Mouse (Mus musculus): ENCODE measurements around the gene Ephb3.
"Not testable (repeated sequence)": the region's sequence is repeated elsewhere in the genome, so short reads cannot be mapped to it uniquely, and the experiment has no call there.

Ephb3 gene

DNA sequence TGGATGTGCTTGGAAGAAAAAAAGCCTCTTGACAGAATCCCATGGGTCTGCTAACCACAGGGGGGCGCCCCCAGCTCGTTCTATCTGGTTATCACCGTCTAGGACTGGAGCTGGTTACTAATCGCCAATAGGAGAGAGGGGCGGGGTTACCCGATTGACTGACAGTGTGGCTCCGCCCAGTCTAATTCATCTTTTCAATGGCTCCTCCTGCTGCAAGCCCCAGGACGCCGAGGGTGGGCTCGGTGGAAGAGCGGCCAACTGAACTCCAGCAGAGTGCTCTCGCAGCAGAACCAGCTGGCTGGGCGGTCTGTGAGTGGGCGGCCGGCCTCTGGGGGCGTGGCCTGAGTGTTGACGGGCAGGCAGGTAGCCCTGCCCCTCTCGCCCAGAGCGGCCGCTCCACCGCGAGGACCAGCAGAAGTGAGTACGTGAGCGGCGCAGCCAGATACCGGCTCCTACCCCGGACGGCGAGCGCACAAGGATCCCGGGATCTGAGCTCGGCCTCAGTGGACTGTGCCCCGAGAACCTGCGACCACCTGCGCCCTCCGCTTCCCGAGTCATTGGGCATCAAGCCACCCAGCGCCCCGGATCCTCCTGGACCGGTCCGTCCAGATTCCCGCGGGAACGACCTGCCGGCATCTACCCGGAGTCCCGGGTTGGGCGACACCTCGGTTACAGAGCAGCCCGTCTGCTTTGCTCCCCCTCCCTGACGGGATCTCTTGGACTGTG, at the start of gene Ephb3:
Ephb3 (plus strand) TSS at position 389 of the 726 bp plus-strand sequence.
- DNase-seq: peak; percentile 86

DNA sequence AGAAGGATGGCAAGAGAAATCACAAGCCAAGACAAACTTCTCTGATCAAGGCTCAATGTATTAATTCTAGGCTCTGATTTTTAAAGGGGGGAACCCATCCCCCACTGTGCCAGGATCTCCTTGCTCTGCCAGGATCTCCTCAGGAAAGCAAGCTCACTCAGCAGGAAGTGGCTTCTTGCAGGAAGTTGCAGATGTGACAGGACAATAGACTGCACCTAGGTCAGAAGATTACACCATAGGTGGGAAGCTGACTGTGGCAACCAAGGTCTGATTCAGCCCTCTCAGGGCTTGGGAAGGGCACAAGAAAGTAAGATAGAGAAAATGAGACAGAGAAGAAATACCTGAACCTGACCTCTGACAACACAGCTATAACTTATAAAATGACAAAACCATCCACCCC, 48.3 kb upstream of the Ephb3 start:
- DNase-seq: not testable (repeated sequence)

DNA sequence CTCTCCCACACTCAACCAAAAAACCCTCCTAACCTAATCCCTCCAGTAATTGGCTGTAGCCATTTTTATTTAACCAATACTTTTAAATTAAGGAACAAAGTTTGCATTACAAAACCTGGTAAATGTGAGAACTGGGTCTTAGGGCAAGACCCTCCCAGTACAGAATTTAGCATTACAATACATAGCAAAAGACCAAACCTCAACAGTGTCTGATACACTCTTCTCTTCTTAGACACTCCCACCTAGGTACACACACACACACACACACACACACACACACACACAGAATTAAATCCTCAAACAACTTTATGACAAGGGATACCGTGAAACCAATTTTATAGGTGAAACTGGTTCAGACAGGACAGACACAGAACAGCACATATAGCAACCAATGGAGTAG, 45.3 kb upstream of the Ephb3 start:
- not testable (repeated sequence) for DNase-seq

DNA sequence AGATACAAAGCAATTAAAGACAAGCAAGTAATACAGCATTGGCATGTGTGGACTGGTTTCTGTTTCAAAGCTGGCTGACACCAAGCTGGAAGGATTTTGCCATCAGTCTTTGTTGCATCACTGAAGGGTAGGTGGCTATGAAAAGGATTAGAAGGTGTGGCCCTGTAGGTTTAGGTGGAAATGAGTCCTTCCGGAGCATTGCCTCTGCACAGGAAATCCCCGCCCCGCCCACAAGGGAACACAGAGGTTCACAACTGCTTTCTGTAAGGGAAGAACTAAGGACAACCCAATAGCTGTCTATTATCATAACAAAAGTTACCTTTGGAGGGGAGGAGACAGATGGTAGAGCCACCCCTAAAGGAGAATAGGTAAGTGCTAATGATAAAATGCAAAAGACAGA, 41.1 kb upstream of the Ephb3 start:
- not testable (repeated sequence) for DNase-seq

DNA sequence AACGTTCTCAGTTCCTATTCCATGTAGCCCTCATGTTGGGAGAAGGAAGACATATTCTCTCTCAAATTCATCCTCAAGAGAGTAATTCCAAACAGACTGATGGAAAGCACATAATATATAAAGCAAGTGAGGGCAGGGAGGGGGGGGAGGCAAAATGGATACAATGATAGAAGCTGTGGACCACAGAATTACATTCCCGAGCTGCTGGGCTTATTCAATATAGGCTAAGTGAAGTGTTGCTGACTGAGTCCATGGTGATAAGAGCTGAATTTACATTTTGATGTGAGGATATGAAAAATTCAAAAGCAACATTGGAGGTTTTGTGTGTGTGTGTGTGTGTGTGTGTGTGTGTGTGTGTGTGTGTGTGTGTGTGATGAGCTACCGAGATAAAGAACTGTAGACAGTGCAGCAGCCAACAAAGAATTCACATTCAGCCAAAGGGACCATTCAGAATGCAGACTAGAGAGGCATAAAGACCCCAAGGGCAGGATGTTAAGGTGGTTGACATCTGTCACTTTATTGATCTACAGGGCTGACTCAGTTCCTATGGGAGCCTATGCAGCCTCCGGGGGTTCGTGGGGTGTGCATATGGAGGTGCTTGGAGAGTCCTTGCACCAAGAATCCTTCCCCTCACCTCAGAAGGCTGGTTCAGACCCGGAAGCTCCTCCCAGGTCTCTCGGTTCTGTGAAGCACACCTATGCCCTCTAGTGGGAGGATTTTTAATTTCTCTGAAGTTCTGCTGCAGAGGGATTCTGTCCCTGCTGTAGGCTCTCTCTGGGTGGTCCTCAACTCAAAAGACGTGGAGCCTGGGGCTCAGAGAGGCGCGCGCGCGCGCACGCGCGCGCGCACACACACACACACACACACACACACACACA, 39.0 kb upstream of the Ephb3 start:
- DNase-seq: peak; percentile 17

DNA sequence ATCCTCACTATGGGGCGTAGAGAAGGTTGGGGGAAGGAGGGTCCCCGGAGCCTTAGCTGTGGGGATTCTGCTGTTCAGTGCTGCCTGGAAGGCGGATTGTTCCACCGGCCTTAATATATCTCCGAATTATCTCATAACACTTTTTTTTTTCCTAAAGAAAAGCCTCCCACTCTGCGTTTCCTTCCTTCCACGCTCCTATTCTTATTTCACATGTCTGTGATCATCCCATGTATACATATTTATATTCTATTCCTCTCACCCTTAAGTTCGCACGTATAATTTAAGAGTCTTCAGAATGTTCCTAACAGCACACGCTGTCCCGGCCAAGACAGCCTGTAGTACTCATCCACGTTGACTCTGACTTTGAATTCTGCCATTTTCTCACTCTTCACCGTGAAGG, 35.8 kb upstream of the Ephb3 start:
- no peak for DNase-seq

DNA sequence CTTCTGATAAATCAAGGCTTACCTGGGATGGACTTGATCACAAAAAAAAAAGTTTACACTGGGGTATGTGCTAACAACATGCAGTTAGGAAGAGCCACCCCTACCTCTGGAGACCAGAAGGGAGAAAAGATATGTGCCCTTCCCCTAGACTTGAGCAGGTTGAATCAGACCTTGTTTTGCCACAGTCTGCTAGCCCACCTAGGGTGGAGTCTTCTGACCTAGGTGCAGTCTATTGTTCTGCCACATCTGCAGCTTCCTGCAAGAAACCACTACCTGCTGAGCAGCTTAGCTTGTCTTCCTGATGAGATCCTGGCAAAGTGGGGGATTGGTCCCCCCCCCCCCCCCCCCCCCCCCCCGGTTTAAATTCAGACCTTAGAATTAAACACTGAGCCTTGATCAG, 29.3 kb upstream of the Ephb3 start:
- no peak for DNase-seq

DNA sequence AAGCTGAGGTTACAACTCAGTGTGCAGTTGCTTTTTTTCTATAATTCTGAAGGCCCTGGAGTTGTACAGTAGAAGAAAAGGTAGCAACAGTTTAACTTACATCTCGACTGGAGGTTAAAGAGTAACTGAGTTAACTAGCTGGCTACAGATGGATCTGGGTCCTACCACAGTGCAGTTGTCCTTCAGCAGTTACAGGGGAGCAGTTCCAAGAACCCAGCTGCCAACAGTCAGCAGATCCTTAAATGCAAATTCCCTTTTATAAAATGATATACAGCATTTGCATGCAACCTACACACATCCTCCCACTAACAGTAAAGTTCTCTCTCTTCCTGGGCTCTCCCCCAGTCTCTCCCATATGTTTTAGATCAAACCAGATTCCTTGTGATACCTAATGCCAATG, 22.4 kb upstream of the Ephb3 start:
- no peak for DNase-seq

DNA sequence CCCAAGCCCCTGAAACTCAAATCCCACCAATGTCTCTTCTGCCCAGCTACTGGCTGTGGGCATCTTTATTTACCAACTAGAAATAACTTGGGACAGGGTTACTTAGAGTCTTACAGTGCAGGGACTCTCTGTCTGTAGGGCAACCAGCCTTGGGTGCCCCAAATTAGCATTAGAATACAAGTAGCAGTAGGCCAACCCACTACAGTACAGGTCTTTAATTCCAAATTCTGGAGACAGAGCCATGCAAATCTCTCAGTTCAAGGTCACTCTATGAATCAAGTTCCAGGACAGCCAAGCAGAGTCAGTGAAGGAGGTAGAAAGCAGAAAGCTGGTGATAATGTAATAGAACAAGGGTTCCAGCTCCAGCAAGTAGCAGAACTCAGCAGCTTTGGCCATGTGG, 19.9 kb upstream of the Ephb3 start:
- no peak for DNase-seq

DNA sequence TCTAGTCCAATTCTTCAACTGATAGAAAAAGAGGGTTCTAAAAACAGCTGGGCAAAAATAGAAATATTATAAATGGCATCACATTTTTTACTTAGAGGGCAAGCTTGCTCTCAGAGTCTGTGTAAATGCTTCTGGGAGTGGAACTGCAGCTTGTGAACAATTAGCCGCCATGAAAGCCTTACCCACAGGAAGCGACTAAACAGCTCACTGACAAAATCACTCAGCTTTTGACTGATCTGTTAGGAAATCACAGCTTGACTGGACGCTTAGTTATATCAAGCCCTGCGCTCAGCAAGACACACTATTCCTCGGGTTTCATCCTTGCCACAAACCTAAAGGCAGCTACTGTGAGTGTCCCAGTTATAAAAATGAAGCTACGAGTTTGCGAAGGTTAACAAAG, 17.0 kb upstream of the Ephb3 start:
- DNase-seq: no peak

DNA sequence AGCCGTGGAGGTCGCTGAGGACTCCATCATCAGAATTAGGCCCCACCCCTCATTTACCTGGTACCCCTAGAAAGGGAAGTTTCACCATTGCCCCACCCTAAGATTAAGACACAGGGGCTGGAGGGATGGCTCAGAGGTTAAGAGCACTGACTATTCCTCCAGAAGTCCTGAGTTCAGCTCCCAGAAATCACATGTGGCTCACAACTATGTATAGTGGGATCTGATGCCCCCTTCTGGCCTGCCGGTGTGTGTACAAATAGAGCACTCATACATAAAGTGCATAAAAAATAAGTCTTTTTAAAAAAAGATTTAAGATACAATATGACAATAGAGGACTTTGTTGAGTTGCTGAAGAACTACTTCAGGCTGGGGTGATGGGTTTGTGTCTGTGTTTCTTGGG, 16.2 kb upstream of the Ephb3 start:
- no peak for DNase-seq

DNA sequence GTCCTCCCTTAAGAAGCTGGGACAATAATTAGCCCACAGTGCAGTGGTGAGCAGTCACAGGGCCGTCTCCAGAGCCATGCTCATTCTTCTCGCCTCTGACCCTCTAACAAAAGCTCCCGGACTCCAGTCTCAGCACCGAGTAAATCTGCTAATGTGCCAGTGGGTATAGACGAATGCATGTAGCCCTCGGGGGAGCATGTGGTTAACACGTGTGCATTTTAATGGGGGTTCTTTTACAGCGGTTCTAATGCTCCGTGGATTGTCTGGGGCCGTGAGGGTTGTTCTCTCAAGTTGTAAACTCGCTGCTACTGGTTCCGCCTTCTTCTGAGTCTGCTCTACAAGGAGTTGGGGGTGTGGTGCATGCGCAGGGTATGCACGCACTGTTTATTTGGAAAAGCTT, 13.0 kb upstream of the Ephb3 start:
- DNase-seq: no peak

DNA sequence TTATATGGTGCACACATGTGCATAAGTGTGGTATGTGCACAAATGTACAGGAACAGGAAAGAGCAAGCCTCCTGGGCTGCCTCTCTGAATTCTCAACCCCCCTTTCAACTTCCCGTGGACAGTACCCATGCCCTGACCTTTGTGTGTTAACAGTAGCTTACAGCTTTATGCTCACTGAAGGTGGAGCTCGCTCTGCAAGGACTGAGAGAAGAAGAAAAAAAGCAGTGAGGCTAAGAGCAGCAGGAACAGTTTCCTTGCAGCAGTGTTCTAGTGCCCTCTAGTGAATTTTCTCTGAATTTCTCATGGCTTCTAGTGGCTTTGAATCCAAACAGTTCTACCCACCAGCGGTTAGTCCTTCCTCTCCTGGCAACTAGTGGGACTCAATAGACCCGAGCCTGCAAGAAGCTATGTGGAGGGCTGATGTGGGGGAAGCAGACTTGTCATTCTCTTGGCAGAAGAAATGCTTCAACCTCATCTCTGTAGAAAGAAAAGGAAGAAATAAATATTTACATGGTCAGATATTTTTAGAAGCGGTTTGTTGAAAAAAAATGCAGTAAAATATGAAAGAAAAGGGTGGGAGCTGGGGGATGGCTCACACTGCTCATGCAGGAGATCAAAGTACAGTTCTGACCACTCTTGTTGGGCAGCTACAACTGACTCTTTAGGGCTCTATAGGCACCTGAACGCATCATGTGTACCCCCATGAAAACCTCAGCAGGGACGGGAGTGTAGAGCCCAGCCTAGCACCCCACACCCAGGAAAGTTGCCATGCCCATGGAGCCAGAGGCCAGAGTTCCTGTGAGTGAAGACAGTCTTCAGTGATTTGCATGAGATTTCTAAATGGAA, 11.8 kb upstream of the Ephb3 start:
- DNase-seq: peak; percentile 37

DNA sequence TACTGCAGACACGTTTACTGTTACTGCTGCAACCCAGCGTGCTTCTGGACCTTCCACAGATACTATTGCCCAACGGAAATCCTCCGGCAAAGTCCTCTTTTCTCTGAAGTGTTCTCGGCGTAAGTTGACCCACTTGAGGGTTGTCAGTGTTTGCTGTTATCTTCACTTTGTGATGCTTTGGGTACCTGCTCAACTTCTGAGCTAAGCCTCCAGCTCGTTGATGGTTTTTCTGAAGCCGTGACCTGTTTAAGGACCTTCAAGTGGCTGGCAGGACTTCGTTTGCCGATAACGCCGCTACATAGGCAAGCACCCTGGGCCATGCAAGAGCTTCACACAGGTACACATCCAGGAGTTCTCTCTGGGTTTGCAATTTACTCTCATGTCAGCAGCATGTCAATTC, 10.4 kb upstream of the Ephb3 start:
- DNase-seq: no peak

DNA sequence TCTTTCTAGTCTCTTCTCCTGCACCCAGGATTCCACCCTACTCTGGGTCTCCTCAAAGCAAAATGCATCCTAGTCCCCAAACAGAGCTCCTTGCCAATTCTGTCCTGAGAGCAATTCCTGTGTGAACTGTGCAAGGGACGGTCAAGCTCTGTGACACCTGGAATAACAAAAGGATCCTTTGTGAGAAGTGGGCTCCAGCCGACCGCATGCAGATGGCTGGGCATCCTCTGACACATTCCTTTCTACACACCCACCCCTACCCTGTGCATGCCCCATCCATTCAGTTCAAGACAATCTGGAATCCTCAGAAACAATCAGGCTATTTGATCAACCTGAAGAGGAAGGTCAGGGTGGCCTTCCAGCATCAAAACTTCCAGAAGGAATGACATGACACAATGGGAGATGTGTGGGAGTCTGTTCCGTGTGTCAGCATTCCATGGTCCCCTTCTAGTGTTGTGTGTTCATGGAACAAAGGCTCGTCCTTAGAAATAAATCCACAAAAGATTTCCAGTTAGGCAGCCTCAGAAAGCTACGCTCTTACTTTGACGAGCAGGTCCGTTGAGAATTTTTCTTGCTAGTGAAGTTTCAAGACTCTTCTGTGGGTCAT, 9.2 kb upstream of the Ephb3 start:
- DNase-seq: no peak

DNA sequence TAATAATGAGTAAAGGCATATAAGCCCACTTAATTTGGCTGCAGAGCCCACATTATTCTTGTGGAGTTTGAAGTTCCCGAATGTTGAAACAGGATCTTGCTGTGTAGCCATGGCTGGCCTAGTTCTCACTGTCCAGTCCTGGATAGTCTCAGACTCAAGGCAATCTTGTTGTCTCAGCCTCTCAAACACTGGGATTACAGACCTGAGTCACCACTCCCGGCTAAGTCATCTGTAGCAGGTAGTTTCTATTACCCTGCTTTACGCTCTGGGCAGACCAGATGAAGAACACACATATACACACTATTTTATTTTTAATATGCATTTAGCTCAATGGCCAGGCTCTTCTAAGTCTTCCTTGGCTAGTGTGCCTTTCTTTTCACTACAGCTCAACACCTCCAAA, 8.0 kb upstream of the Ephb3 start:
- DNase-seq: no peak

DNA sequence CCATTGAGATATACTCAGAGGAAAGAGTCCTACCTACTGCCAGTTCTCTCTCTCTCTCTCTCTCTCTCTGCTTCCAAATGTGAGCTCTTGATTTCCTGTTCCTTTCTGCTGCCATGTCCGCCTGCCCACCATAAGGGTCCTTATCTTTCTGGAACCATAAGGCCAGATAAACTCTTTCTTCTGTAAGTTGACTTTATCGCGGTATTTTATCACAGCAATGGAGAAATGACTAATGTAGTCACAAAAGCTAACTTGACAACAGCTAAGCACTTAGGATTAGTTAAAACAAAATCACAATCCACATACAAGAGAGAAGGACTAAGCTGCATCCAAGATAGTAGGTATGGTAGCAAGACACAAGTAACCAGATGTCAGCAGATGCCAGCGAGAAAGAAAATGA, 7.0 kb upstream of the Ephb3 start:
- no peak for DNase-seq

DNA sequence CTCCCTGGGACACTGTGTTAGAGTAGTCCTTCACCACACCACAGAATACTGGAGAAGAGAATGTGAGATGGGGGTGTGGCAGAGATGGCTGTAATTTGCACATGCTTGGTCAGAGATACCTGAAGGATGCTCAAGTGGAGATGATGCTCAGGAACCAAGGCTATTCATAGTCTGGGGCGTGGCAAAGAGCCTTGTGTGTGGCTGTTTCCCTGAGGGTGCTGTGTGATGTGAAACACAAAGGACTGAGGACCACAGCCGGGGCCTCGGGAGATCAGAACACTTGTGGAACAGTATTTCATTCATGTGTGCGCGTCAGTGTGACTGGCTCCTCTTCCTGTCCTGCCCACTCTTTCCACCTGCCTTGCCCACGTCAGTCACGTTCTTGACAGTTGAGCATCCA, 6.5 kb upstream of the Ephb3 start:
- no peak for DNase-seq

DNA sequence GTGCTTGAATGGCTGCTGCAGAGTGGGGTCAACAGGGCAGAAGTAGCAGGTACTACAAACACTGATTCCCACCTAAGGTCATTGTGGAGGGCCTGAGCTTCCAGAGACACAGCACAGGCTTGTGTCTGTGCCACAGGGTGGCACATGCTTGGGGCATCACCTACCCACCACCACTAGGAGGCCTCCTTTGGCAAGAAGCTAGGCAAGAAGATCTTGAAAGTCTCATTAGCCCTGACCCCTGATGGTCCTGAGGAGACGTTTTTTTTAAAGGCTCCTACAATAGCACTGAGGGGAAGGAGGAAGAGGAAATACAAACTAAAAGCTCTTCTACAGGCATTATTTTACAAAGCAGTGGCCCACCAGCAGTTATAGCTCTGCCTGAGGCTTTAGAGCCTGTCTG, 6.0 kb upstream of the Ephb3 start:
- DNase-seq: peak; percentile 42

DNA sequence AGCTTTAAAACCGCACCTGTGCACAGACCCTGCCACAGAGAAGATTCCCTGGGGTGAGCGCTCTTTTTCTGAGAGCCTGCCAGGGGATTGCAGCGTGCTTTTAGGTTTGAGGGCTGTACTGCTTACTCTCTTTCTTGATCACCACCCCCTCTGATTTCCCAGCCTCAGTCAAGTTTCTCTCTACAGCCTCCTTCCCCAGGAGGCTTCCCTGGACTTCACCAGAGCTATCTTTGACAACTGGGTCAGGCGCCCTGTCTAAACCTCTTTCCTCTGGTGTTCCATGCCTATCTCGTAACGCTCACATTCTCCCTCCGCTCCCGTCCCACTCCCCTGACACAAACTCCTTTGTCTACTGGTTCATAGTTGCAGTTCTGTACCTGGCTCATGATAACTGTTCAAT, 5.1 kb upstream of the Ephb3 start:
- no peak for DNase-seq

DNA sequence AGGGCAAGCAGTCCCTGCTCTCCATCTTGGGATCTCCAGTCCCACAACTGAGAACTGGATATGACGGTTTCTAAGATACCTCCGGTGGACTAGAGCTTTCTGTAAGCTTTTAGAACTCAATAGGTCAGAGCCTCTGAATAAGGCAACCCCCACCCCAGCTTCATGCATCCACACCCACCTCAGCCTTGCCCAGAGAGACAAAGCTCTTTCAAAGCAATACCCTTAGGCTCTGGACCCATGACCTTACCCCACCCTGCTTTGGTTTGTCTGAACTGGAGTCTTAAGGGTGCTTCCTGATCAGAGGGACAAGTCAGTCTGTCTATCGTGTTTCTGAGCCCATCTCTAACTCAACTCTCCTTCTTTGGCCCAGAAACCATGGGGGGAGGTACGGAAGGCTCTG, 1.8 kb upstream of the Ephb3 start:
- no peak for DNase-seq

DNA sequence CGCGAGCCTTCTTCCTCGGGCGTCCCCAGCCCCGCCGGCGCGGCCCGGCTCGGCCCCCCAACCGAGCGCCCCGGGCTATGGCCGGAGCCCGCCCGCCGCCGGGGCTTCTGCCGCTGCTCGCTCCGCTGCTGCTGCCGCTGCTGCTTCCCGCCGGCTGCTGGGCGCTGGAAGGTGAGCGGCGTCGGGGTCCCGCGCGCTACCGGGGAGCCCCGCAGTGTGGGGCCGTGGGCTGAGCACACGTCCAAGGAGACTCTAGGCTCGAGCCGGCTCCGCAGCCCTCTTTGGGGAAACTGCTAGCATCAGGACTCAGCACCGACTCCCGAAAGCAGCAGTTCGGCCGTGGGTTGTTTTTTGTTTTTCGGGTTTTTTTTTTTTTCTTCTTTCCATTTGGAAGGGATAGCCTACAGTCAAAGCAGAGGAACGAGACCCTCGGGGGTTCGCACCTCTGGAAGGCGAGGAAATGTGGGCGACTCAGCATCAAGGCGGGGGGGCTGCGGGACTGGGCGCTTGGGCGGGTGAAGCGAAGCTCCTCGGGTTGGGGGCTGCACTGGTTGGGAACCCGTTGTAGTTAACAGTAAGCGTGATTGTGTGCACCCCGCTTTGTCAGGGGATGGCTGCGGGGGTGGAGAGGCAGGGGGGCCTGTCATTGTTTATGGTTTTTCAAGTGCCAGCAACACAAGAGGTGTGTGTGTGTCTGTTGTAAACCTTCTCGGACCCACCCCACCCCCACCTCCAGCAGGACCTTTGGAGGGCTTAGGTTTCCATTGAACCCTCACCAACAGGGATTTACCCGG, 735 bp downstream of the Ephb3 start:
- DNase-seq: no peak
